Mouse (Mus musculus): ENCODE measurements around the gene C1ql4. TPM values are rescaled to one million over a fixed set of nuclear protein-coding genes. Genes with fewer than 3 reads are reported as not detected.

The C1ql4 gene
- polyA plus RNA-seq, 1 experiment from 2014 or later = 18.7 TPM

- ATAC-seq (ENCODE audit: low FRiP score) = no peak
- H3K4me1 ChIP-seq = peaks cover 12% of the 10 kb centered on the region; the same call in 1 of the 2 replicates
These were observed 52.2 kb downstream of the C1ql4 start for GRCm38 (mm10) chr15:99035431-99035830.

More at GRCm38 (mm10) chr15:99035431-99035830, 52.2 kb downstream of the C1ql4 start:
- H3K27ac ChIP-seq = no peak overlapping the region
- no peak overlapping the region for H3K9ac ChIP-seq
- peaks cover 19% of the 10 kb centered on the region for H3K36me3 ChIP-seq
- no peak overlapping the region for H3K4me3 ChIP-seq
- no peaks in the 10 kb centered on the region for H3K9me3 ChIP-seq (replicated peaks)
- WGBS = 81% methylated on average over 4 of the region's 4 CpGs
- no peak overlapping the region for H3K4me2 ChIP-seq (replicated peaks)
- peaks cover 10% of the 10 kb centered on the region for H3K27me3 ChIP-seq

Small RNA genes within 50 kb of the gene (microRNA-seq; reads per million reads assigned to microRNA genes)
- 1.6 reads per million for gene Mir6960

Other genes starting within 250 kb of the C1ql4 start
- 12.2 and 12.5 TPM in 2 replicates for gene Kmt2d, start 216.6 kb downstream of the C1ql4 start, polyA plus RNA-seq (2016; fragmentation: Nextera tagmentation; extraction: Ambion mirVana)
- gene Rhebl1, start 193.3 kb downstream of the C1ql4 start, polyA plus RNA-seq (2016; fragmentation: Nextera tagmentation; extraction: Ambion mirVana) = 22.0 and 27.0 TPM in 2 replicates
- 0.84 and 1.1 TPM in 2 replicates for gene Dhh, start 189.3 kb downstream of the C1ql4 start, polyA plus RNA-seq (2016; fragmentation: Nextera tagmentation; extraction: Ambion mirVana)
- gene Lmbr1l, start 169.6 kb downstream of the C1ql4 start, polyA plus RNA-seq (2016; fragmentation: Nextera tagmentation; extraction: Ambion mirVana) = 38.4 and 39.2 TPM in 2 replicates
- 1,219 and 1,243 TPM in 2 replicates for gene Tuba1b, start 153.3 kb downstream of the C1ql4 start, polyA plus RNA-seq (2016; fragmentation: Nextera tagmentation; extraction: Ambion mirVana)
- not detected in 2 replicates for gene Gm49450, start 134.3 kb downstream of the C1ql4 start, polyA plus RNA-seq (2016; fragmentation: Nextera tagmentation; extraction: Ambion mirVana)
- gene Tuba1a, start 134.1 kb downstream of the C1ql4 start, polyA plus RNA-seq (2016; fragmentation: Nextera tagmentation; extraction: Ambion mirVana) = 9,547 and 9,692 TPM in 2 replicates
- gene Tuba1c, start 57.9 kb downstream of the C1ql4 start, polyA plus RNA-seq (2016; fragmentation: Nextera tagmentation; extraction: Ambion mirVana) = 59.6 and 72.4 TPM in 2 replicates
- 23.3 and 35.6 TPM in 2 replicates for gene Prph, start 32.6 kb downstream of the C1ql4 start, polyA plus RNA-seq (2016; fragmentation: Nextera tagmentation; extraction: Ambion mirVana)
- gene Troap, start 13.2 kb downstream of the C1ql4 start, polyA plus RNA-seq (2016; fragmentation: Nextera tagmentation; extraction: Ambion mirVana) = 24.1 and 29.2 TPM in 2 replicates
- 3.2 and 3.3 TPM in 2 replicates for gene Dnajc22, start 5.4 kb upstream of the C1ql4 start, polyA plus RNA-seq (2016; fragmentation: Nextera tagmentation; extraction: Ambion mirVana)
- gene Spats2, start 38.1 kb upstream of the C1ql4 start, polyA plus RNA-seq (2016; fragmentation: Nextera tagmentation; extraction: Ambion mirVana) = 72.7 and 73.6 TPM in 2 replicates
- gene Kcnh3, start 137.0 kb upstream of the C1ql4 start, polyA plus RNA-seq (2016; fragmentation: Nextera tagmentation; extraction: Ambion mirVana) = 0.40 TPM in 1 of 2 replicates, not detected in the other
- 178 and 179 TPM in 2 replicates for gene Mcrs1, start 164.1 kb upstream of the C1ql4 start, polyA plus RNA-seq (2016; fragmentation: Nextera tagmentation; extraction: Ambion mirVana)
- 82.3 and 83.3 TPM in 2 replicates for gene Prpf40b, start 207.3 kb upstream of the C1ql4 start, polyA plus RNA-seq (2016; fragmentation: Nextera tagmentation; extraction: Ambion mirVana)
- gene Fam186b, start 208.1 kb upstream of the C1ql4 start, polyA plus RNA-seq (2016; fragmentation: Nextera tagmentation; extraction: Ambion mirVana) = 0.10 and 0.22 TPM in 2 replicates

All from hindbrain, embryonic 12.5 days (tissue).